Mouse (Mus musculus) midbrain, embryonic 16.5 days (tissue): ENCODE measurements around the gene P2rx6. TPM values are rescaled to one million over a fixed set of nuclear protein-coding genes. Genes with fewer than 3 reads are reported as not detected.
A peak's percentile ranks its signal among the peaks of the same experiment; 100 is the strongest.

ENCODE experiments used
- ATAC-seq: fragments of 200-750 bp; cut with Nextera tagmentation; 2 replicates; pipeline ENCODE4 v1.8.0; 2017; ENCODE audit warnings: moderate TSS enrichment
- H3K27ac ChIP-seq: fragments of 300-500 bp; sonication (generic); 2 replicates; pipeline ENCODE4 v1.5.1; 2014; ENCODE audit warnings: mild to moderate bottlenecking, low read length, mixed read lengths
- H3K27me3 ChIP-seq: fragments of 300-500 bp; sonication (generic); 2 replicates; pipeline ENCODE4 v1.6.1; 2014; ENCODE audit warnings: low read depth, low read length, mixed read lengths; ENCODE audit not compliant: control insufficient read depth, insufficient read depth
- H3K36me3 ChIP-seq: fragments of 300-500 bp; sonication (generic); 2 replicates; pipeline ENCODE4 v1.6.1; 2014; ENCODE audit warnings: mild to moderate bottlenecking, low read length, moderate library complexity, mixed read lengths; ENCODE audit not compliant: control insufficient read depth, insufficient read depth
- H3K4me1 ChIP-seq: fragments of 300-500 bp; sonication (generic); 2 replicates; pipeline ENCODE4 v1.6.1; 2014; ENCODE audit warnings: mild to moderate bottlenecking, low read length, mixed read lengths; ENCODE audit not compliant: control insufficient read depth, insufficient read depth
- H3K4me2 ChIP-seq: fragments of 300-500 bp; sonication (generic); 2 replicates; pipeline ENCODE4 v1.6.1; 2014; ENCODE audit warnings: mild to moderate bottlenecking, low read length, mixed read lengths
- H3K4me3 ChIP-seq: fragments of 300-500 bp; sonication (generic); 2 replicates; pipeline ENCODE4 v1.5.1; 2014; ENCODE audit warnings: low read depth, mild to moderate bottlenecking, low read length, moderate library complexity, mixed read lengths
- H3K9ac ChIP-seq: fragments of 300-500 bp; sonication (generic); 2 replicates; pipeline ENCODE4 v1.6.1; 2014; ENCODE audit warnings: low read depth, low read length, mixed read lengths
- H3K9me3 ChIP-seq: fragments of 300-500 bp; sonication (generic); replicated peaks from 2 replicates; pipeline ENCODE4 v1.6.1; 2014; ENCODE audit warnings: mild to moderate bottlenecking, low read length, mixed read lengths; ENCODE audit not compliant: control insufficient read depth, poor library complexity, severe bottlenecking
- WGBS: fragments of 180-500 bp; shearing (Covaris S2); extraction: QIAGEN DNeasy Blood & Tissue Kit; methylation state at CpG from one replicate; pipeline ENCODE4 v1.1.7; 2014; 5-methylcytosine and 5-hydroxymethylcytosine counted together
- polyA plus RNA-seq: library from polyadenylated mRNA; unstranded; fragments of >200 nt; fragmentation: Nextera tagmentation; extraction: Ambion mirVana; gene quantifications from 2 replicates; pipeline ENCODE4 v1.2.1, GENCODE M21; 2015

The P2rx6 gene
- polyA plus RNA-seq, 1 experiment from 2014 or later = 3.5 TPM

DNA sequence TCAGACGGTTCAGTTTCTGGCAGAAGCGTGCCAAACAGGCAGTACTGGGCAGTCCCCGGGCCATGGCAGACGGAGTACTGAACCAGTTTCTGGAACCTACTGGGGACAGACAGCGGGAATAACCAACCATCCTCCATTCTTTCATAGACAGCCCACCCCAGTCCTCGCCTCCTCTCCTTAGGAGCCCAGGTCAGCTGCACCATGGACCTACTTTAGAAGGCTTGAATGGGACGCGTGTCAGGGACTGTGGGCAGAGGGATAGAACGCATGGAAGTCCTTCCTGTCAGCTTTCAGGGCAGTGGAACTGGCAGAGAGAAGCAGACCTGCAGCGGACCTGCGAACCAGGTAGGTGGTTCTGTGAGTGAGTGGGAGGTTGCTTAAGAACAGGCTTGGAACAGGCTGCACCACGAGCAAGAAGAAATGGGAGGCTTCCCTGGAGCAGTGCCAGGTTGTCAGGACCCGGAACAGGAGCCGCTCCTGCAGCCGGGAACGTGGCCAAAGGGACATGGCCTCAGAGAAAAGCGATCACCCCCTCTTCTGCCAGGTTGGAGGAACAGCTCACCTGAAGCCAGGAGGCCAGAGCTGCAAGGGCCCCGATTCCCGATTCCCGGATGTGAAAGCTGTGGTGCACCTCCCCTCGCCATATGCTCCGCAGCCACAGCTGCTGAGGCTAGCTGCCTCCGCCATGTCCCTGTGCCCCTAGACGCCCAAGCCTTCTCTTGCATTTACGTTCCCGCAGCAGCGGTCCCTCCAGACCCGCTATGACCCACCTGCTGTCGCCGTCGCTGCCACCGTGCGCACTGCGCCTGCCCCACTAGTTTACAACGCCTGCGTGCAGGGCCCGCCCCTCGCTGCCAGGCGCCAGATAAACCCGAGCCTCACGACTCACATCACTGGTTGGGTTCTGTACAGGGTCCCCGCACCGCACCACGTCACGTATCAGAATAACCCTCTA is 14.5 kb downstream of the P2rx6 start:
- ATAC-seq = peak; percentile 93
- peaks cover 6% of the 10 kb centered on the region; the same call in 1 of the 2 replicates for H3K4me1 ChIP-seq
- no peaks in the 10 kb centered on the region for H3K36me3 ChIP-seq
- H3K9me3 ChIP-seq = no peaks in the 10 kb centered on the region
- peak overlapping the region; percentile 53 for H3K27ac ChIP-seq
- peak overlapping the region; percentile 51 for H3K4me3 ChIP-seq
- 0 out of 2 replicates have a peak, but pooled peaks cover 4% of the 10 kb centered on the region for H3K27me3 ChIP-seq
- H3K9ac ChIP-seq = peak overlapping the region; percentile 73
- WGBS = 13% methylated on average over 44 of the region's 45 CpGs
- peak overlapping the region; percentile 53 for H3K4me2 ChIP-seq

DNA sequence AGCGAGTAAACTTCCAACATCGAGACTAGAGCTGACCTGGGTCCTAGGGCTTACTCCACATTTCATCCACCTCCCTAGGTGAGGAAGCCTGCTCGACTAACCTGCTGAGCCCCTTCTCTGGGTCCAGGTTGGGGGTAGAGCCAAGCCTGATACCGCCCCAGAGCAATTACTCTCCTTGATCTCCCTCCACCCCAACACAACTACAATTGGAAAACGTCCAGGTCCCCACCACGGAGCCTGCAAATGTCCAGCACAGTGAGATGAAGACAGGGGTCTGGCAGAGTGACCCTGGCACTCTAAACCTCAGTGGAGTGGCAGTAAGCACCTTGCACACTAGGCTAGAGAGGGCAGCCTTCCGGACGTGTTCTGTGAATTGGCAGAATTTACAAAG is 15.1 kb downstream of the P2rx6 start:
- 15% methylated on average over 8 of the region's 8 CpGs for whole genome bisulfite sequencing
- Histone ChIP-seq H3K4me2 (peak overlapping the region; percentile 53), H3K9me3 (no peaks in the 10 kb centered on the region), H3K9ac (peak overlapping the region; percentile 73), H3K27me3 (0 out of 2 replicates have a peak, but pooled peaks cover 4% of the 10 kb centered on the region), H3K36me3 (no peaks in the 10 kb centered on the region), H3K27ac (no peak overlapping the region; the same call in 1 of the 2 replicates), H3K4me3 (peak overlapping the region; percentile 51), H3K4me1 (peaks cover 6% of the 10 kb centered on the region; the same call in 1 of the 2 replicates)
- ATAC-seq = 0 out of 2 replicates have a peak, but pooled peaks have one; percentile 9

DNA sequence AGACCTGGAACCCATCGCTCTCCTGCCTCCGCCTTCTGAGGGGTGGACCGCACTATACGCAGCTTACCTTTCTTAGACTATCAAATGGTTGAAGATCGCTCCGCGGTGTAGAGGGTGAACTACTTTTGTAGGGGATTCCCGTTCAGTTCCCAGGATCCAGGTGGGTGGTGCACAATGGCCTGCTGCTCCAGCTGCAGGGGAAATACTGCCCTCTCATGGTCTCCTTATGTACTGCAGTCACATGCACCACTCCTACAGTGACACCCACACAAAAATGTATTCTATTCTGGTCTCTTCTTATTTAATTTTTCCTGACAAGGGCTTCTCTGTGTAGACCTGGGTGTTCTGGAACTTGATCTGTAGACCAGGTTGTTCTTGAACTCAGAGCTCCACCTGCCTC is 21.4 kb downstream of the P2rx6 start, which contains the start of gene Slc7a4:
TSS of gene Slc7a4 (minus strand) at position 151 of the 400 bp plus-strand sequence.
- no peak within 1 kb of the TSS for H3K4me3 ChIP-seq
- H3K36me3 ChIP-seq = no peaks in the 10 kb centered on the region
- H3K27ac ChIP-seq = no peak within 1 kb of the TSS
- no peak for ATAC-seq
- H3K27me3 ChIP-seq = no peaks in the 10 kb centered on the region
- no peaks in the 10 kb centered on the region for H3K4me1 ChIP-seq
- no peak within 1 kb of the TSS for H3K4me2 ChIP-seq
- no peak within 1 kb of the TSS for H3K9ac ChIP-seq
- no peaks in the 10 kb centered on the region for H3K9me3 ChIP-seq
- 13% methylated on average over 8 of the region's 8 CpGs for WGBS

DNA sequence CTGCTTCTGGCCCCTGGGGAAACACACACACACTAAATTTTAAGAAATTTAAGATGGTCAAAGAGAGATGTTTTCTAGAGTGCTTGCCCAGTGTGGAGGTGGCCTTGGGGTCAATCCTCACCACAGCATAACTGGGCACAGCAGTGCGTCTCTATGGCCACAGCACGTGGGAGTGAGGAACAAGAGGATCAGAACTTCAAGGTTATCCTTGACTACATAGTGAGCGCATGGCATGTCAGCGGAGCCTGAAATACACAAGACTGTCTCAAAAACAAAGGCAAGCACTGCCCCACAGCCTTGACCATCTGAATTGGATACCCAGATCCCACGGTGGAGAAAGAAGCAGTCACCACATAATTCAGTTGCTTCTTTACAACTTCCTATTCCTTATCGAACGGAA is 22.9 kb downstream of the P2rx6 start:
- Histone ChIP-seq H3K9me3 (no peaks in the 10 kb centered on the region), H3K9ac (no peak overlapping the region), H3K27me3 (no peaks in the 10 kb centered on the region), H3K36me3 (no peaks in the 10 kb centered on the region), H3K4me3 (no peak overlapping the region), H3K27ac (no peak overlapping the region), H3K4me2 (no peak overlapping the region), H3K4me1 (no peaks in the 10 kb centered on the region)
- ATAC-seq = no peak
- 84% methylated on average over 7 of the region's 7 CpGs for WGBS

DNA sequence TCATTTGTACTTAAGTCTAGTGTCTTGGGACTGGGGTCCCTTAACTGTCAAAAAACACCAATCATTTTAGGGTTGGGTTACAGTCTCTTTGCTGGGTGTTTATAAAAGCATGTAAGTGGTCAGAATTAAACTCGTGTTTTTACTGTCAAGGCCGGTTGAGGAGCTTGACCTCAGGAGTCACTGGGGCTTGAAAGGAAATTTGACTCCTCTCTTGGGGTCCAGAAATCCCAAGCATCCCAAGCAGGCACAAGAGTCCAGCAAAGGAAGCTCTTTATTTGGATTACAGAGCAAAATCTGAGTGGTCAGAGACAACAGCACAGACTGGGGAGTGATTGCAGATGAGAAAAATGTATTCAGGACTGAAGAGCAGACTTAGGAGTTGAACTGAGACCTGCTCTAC is 29.0 kb downstream of the P2rx6 start:
- ATAC-seq = no peak
- H3K4me2 ChIP-seq = no peak overlapping the region
- H3K27me3 ChIP-seq = no peaks in the 10 kb centered on the region
- no peak overlapping the region for H3K27ac ChIP-seq
- H3K4me3 ChIP-seq = no peak overlapping the region
- H3K4me1 ChIP-seq = no peaks in the 10 kb centered on the region
- H3K9ac ChIP-seq = no peak overlapping the region
- H3K36me3 ChIP-seq = no peaks in the 10 kb centered on the region
- WGBS = 53% methylated on average over 2 of the region's 2 CpGs
- no peaks in the 10 kb centered on the region for H3K9me3 ChIP-seq

DNA sequence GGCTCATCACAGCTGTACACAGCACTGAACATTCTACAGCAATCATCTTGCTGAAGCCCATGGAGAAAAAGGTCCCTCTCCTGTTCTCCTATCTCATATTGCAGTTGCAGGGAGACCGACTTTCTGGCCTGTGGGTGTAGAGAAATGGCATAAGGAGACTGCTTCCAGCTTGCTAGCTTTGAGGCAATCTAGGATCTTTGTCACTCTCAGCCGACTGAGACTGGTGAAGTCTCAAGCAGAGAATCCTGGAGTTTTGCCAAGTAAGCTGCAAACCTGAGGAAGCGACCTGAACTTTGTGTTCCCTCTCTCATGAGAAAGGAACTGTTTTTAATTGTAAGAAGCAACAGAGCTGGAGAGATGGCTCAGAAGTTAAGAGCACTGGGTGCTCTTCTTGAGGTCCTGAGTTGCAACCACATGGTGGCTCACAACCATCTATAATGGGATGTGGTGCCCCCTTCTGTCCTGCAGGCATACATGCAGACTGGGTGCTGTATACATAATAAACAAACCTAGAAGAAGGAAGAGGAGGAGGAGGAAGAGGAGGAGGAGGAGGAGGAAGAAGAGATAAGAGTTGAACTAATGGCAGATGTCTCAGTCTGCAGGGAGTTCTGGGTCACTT is 39.4 kb downstream of the P2rx6 start:
- no peaks in the 10 kb centered on the region for H3K4me1 ChIP-seq

DNA sequence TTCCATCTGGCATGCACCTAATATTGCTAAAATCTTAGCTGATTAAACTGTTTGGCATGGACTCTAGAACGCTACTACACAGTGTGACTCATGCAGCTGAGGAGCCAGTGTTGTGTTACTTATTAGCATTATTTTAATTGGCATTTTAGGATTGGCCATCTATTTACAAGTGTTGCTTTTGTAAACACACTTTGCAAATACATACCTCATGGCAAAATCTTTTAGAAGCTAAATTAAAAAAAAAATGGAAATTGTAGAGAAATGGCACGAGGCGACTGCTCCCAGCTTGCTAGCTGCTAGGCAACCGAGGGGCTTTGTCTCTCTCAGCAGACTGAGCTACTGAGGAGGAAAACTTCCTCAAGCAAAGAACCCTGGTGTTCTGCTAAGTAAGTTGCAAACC is 43.3 kb downstream of the P2rx6 start:
- no peak overlapping the region for H3K9ac ChIP-seq
- ATAC-seq = no peak
- no peaks in the 10 kb centered on the region for H3K4me1 ChIP-seq
- no peaks in the 10 kb centered on the region for H3K27me3 ChIP-seq
- no peaks in the 10 kb centered on the region for H3K36me3 ChIP-seq
- 40% methylated on average over 4 of the region's 4 CpGs for WGBS
- H3K4me2 ChIP-seq = no peak overlapping the region
- H3K4me3 ChIP-seq = no peak overlapping the region
- H3K27ac ChIP-seq = no peak overlapping the region
- no peaks in the 10 kb centered on the region for H3K9me3 ChIP-seq

More for the DNA sequence above, 39.4 kb downstream of the P2rx6 start:
- Histone ChIP-seq H3K4me3 (no peak overlapping the region), H3K9me3 (no peaks in the 10 kb centered on the region), H3K27ac (no peak overlapping the region), H3K9ac (no peak overlapping the region), H3K27me3 (no peaks in the 10 kb centered on the region), H3K4me2 (no peak overlapping the region), H3K36me3 (no peaks in the 10 kb centered on the region)
- WGBS = 65% methylated on average over 3 of the region's 3 CpGs
- no peak for ATAC-seq

DNA sequence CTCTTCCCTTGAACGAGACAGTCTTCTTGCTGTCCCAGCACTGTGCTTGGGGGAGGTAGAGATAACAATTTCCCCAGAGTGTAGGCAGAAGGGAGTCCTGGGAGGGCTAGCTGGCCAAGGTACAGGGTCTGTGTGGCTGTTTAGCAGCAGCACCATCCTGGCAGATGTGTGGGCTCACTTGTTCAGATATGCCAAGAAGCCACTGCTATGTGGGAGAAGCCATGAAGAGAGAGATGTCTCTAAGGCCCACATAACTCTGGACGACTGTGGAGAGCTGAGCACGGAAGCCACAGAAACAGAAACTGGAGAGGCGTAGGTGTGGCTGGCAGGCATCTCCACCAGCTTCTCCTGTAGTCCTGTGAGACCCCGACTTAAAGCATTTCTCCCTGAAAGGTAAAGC is 44.0 kb downstream of the P2rx6 start:
- Histone ChIP-seq H3K27me3 (no peaks in the 10 kb centered on the region), H3K9me3 (no peaks in the 10 kb centered on the region), H3K9ac (no peak overlapping the region), H3K4me1 (no peaks in the 10 kb centered on the region), H3K36me3 (no peaks in the 10 kb centered on the region), H3K27ac (no peak overlapping the region), H3K4me2 (no peak overlapping the region), H3K4me3 (no peak overlapping the region)
- 76% methylated on average over 5 of the region's 5 CpGs for WGBS
- no peak for ATAC-seq

DNA sequence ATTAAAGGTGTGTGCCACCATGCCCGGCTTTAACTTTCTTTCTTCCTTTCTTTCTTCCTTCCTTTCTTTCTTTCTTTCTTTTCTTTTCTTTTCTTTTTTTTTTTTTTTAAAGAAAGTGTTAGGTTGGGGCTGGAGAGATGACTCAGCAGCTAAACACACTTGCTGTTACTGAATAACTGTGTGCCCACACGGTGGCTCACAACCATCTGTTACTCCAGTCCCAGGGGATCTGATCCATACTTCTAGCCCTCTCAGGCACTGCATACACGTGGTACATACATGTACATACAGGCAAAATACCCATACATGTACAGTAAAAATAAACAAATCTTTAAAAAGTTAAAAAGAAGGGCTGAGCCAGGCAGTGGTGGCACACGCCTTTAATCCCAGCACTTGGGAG is 49.7 kb downstream of the P2rx6 start:
- Histone ChIP-seq H3K4me1 (no peaks in the 10 kb centered on the region), H3K36me3 (no peaks in the 10 kb centered on the region), H3K27ac (no peak overlapping the region), H3K4me3 (no peak overlapping the region), H3K9ac (no peak overlapping the region), H3K27me3 (no peaks in the 10 kb centered on the region), H3K9me3 (no peaks in the 10 kb centered on the region), H3K4me2 (no peak overlapping the region)
- no peak for ATAC-seq
- WGBS = 69% methylated on average over 4 of the region's 4 CpGs
